9 mouse cellular contexts compared by ENCODE assay signal in genomic region chr11:102624888-102625407, GRCm38 (mm10). TPM values are rescaled to one million over a fixed set of nuclear protein-coding genes. Genes with fewer than 3 reads are reported as not detected.
DNase-seq lines count a peak whose midpoint lies in the region; ATAC-seq lines count a peak whose summit lies in the region.
"Had no signal": no experiment of that assay in that cellular context is flagged by ENCODE, and none has a peak within 500 bp of the region (broad histone marks: within the 10 kb centered on the region; RNA-seq: fewer than 3 reads in every experiment).

No protein-coding gene starts in this region.

- peak overlapping the region; percentile 65 for H3K4me2 ChIP-seq in heart, embryonic 12.5 days
- H3K4me2 ChIP-seq in midbrain, embryonic 15.5 days: peak overlapping the region; percentile 39

- 0 out of 2 replicates have a peak, but pooled peaks cover 6% of the 10 kb centered on the region for H3K36me3 ChIP-seq in heart, embryonic 12.5 days
- H3K36me3 ChIP-seq in hindbrain, embryonic 10.5 days: 0 out of 2 replicates have a peak, but pooled peaks cover 3% of the 10 kb centered on the region
- H3K36me3 ChIP-seq in midbrain, embryonic 15.5 days (replicated peaks): no peaks in the 10 kb centered on the region

- 41% methylated on average over 14 of the region's 14 CpGs for WGBS in heart, embryonic 12.5 days
- 39% methylated on average over 14 of the region's 14 CpGs for WGBS in hindbrain, embryonic 10.5 days
- 21% methylated on average over 14 of the region's 14 CpGs for WGBS in midbrain, embryonic 15.5 days

- H3K27me3 ChIP-seq in heart, embryonic 12.5 days (replicated peaks): no peaks in the 10 kb centered on the region
- H3K27me3 ChIP-seq in hindbrain, embryonic 10.5 days (ENCODE audit: insufficient read depth, poor library complexity, severe bottlenecking): peaks cover 9% of the 10 kb centered on the region; the same call in 1 of the 2 replicates
- H3K27me3 ChIP-seq in midbrain, embryonic 15.5 days (replicated peaks): no peaks in the 10 kb centered on the region

- H3K4me3 ChIP-seq in heart, embryonic 12.5 days: no peak overlapping the region
- H3K4me3 ChIP-seq in hindbrain, embryonic 10.5 days: peak overlapping the region; percentile 34; the same call in 1 of the 2 replicates
- H3K4me3 ChIP-seq in midbrain, embryonic 15.5 days: peak overlapping the region; percentile 4; the same call in 1 of the 2 replicates

- ATAC-seq in heart, embryonic 12.5 days (ENCODE audit: insufficient number of reproducible peaks, low FRiP score): peak; percentile 17; the same call in 1 of the 2 replicates
- ATAC-seq in midbrain, embryonic 15.5 days (replicated peaks): peak; percentile 63; the same call in 1 of the 2 replicates

- H3K9me3 ChIP-seq in heart, embryonic 12.5 days (replicated peaks): no peaks in the 10 kb centered on the region
- H3K9me3 ChIP-seq in hindbrain, embryonic 10.5 days: no peaks in the 10 kb centered on the region
- no peaks in the 10 kb centered on the region for H3K9me3 ChIP-seq in midbrain, embryonic 15.5 days

- peak overlapping the region; percentile 65; the same call in 1 of the 2 replicates for H3K9ac ChIP-seq in heart, embryonic 12.5 days
- no peak overlapping the region for H3K9ac ChIP-seq in midbrain, embryonic 15.5 days

- no peak for DNase-seq in heart, adult 11 months
- DNase-seq in brain, adult 2 months (ENCODE audit: low read depth, low spot score): peak; percentile 8
- peak; percentile 43 for DNase-seq in hindbrain, embryonic 10.5 days (ENCODE audit: low spot score)
- DNase-seq in adrenal gland, adult (ENCODE audit: inconsistent age in 2 of 2, low spot score in 1 of 2): no peak
- DNase-seq in spleen, postnatal 14 days (ENCODE audit: low spot score in 2 of 2): no peak
- no peak for DNase-seq in gastrocnemius, adult 18-20 months (ENCODE audit: low spot score)

- H3K27ac ChIP-seq in heart, embryonic 12.5 days (ENCODE audit: poor library complexity, severe bottlenecking): peak overlapping the region; percentile 95
- peak overlapping the region; percentile 86 for H3K27ac ChIP-seq in hindbrain, embryonic 10.5 days
- peak overlapping the region; percentile 69 for H3K27ac ChIP-seq in midbrain, embryonic 15.5 days

- H3K4me1 ChIP-seq in heart, embryonic 12.5 days (replicated peaks): peaks cover 42% of the 10 kb centered on the region
- H3K4me1 ChIP-seq in hindbrain, embryonic 10.5 days (replicated peaks): peaks cover 50% of the 10 kb centered on the region
- peaks cover 20% of the 10 kb centered on the region for H3K4me1 ChIP-seq in midbrain, embryonic 15.5 days

RNA-seq across cellular contexts. Expression of gene Fzd2, which starts 20.8 kb away (rescaled TPM):
- 32.0 and 33.8 TPM in 2 replicates for polyA plus RNA-seq in heart, embryonic 12.5 days (2016; fragmentation: Nextera tagmentation; extraction: Ambion mirVana)
- polyA plus RNA-seq in hindbrain, embryonic 10.5 days (2016; fragmentation: Nextera tagmentation; extraction: Ambion mirVana): 31.8 and 36.9 TPM in 2 replicates
- 7.4 and 9.5 TPM in 2 replicates for polyA plus RNA-seq in midbrain, embryonic 15.5 days (2015; fragmentation: Nextera tagmentation; extraction: Ambion mirVana)
- 1 to 10 TPM in 1 of 2 experiments, under 1 TPM in 1; 0.89 to 1.8 TPM for total RNA-seq in gastrocnemius, adult 18-20 months (2021)

RNA-seq across cellular contexts. Expression of gene Meioc, which starts 38.6 kb away (rescaled TPM):
- 1.6 and 2.0 TPM in 2 replicates for polyA plus RNA-seq in heart, embryonic 12.5 days (2016; fragmentation: Nextera tagmentation; extraction: Ambion mirVana)
- polyA plus RNA-seq in hindbrain, embryonic 10.5 days (2016; fragmentation: Nextera tagmentation; extraction: Ambion mirVana): 0.17 and 0.57 TPM in 2 replicates
- 0.13 TPM in 1 of 2 replicates, not detected in the other for polyA plus RNA-seq in midbrain, embryonic 15.5 days (2015; fragmentation: Nextera tagmentation; extraction: Ambion mirVana)
- total RNA-seq in gastrocnemius, adult 18-20 months (2021): not detected
- total RNA-seq: neutrophil, adult 5-6 weeks had no signal

RNA-seq across cellular contexts. Expression of gene Gm11627, which starts 45.7 kb away (rescaled TPM):
- polyA plus RNA-seq in heart, embryonic 12.5 days (2016; fragmentation: Nextera tagmentation; extraction: Ambion mirVana): 10.9 and 11.6 TPM in 2 replicates
- 9.0 and 9.1 TPM in 2 replicates for polyA plus RNA-seq in hindbrain, embryonic 10.5 days (2016; fragmentation: Nextera tagmentation; extraction: Ambion mirVana)
- 1.9 and 3.4 TPM in 2 replicates for polyA plus RNA-seq in midbrain, embryonic 15.5 days (2015; fragmentation: Nextera tagmentation; extraction: Ambion mirVana)
- under 1 TPM in 1 of 2 experiments, not detected in 1; 0.43 TPM for total RNA-seq in gastrocnemius, adult 18-20 months (2021)
- total RNA-seq: neutrophil, adult 5-6 weeks had no signal

Comparison
In these comparisons a context has a peak if more than half of its experiments do, and no peak if none do; other contexts are left out.
1. DNase-seq: peak in brain, adult 2 months (single experiment) and hindbrain, embryonic 10.5 days (single experiment); none in heart, adult 11 months (single experiment), adrenal gland, adult (0 of 2), spleen, postnatal 14 days (0 of 2) and gastrocnemius, adult 18-20 months (single experiment).
2. Peak in every context shown above with its lines, with median percentiles within 50 percentile points of each other: H3K27ac ChIP-seq.